Mouse (Mus musculus): Measurements from ENCODE around the gene Ciita.

DNA sequence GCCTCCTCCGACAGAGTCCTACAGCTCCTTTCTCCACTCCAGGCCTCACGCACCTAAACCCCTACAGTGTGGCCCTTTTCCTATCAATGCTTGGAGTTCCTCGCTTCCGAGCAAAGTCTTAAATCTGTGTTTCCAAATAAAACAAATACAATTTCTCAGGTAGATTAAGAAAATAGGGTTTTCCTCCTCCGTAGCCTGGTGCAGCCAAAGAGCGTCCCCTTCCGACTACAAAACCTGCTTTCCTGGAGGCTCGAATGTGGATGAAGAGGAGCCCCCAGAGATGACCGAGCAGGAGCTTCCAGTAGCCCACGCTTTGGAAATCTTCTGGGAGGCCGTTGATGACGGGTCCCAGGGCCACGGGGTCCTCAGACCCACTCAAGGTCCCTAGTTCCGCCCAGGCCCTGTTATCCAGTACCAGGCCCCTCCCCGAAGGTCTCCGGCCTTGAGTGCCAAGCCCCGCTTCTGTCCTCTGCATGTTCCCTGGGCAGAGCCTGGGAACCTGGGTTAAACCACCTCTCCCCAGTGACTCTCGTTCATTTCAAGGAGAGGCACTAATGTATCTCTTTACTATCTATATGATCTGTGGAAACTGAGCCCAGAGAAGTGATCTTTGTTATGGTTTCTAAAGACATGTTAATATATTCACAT is 10.8 kb downstream of the Ciita start:
- TF ChIP-seq POLR2A (IDR thresholded peaks at IDR 0.05; ENCODE audit: borderline replicate concordance, extremely low read depth, insufficient read depth, insufficient read length, poor library complexity, severe bottlenecking) = no peak
- no peak for TF ChIP-seq CTCF (IDR thresholded peaks at IDR 0.05; ENCODE audit: borderline replicate concordance, extremely low read depth, insufficient read depth, insufficient read length)

All from brain, embryonic 14.5 days (tissue).